Mouse (Mus musculus) heart, adult 2 months (tissue): ENCODE measurements around the gene Cd3d.

Experiments used
- CTCF ChIP-seq: fragments of 200-600 bp; IDR thresholded peaks from 2 replicates; pipeline ENCODE4 v1.8.1; 2022; ENCODE audit warnings: antibody characterized with exemption, mild to moderate bottlenecking, moderate library complexity
- EP300 ChIP-seq: fragments of 200-500 bp; IDR thresholded peaks from 2 replicates; pipeline ENCODE4 v1.6.1; 2011; ENCODE audit warnings: low read depth, low read length, control low read depth; ENCODE audit not compliant: insufficient read depth
- POLR2A ChIP-seq: fragments of 200-500 bp; IDR thresholded peaks from 2 replicates; pipeline ENCODE4 v1.6.1; 2011; ENCODE audit warnings: mild to moderate bottlenecking, low read depth, low read length, control low read depth; ENCODE audit not compliant: insufficient read depth

DNA sequence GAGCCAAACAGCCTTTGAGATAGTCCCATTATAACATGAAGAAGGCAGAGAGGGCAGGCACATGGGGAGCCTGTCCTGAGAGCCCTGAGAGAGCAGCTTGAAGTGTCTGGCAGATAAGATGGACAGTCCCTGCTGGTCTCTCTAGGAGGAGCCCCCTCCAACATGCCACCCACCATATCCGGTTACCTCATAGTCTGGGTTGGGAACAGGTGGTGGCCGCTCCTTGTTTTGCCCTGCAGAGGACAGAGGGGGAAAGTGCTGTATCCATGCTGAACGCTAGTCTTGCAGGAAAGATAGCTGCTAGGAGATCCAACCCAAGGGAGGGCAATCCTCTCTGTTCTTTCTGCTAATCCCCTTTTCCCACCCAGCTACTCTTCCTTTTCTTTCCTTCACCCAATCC is 18.7 kb downstream of the Cd3d start:
- TF ChIP-seq POLR2A (no peak), EP300 (no peak), CTCF (no peak)
